Mouse (Mus musculus): ENCODE data around the gene Dchs1.

Dchs1 gene

GRCm38 (mm10) chr7:105777797-105778552 is 9.5 kb downstream of the Dchs1 start:
- WGBS, result 52% methylated on average over 13 of the region's 13 CpGs

- 80% methylated on average over 1 of the region's 1 CpGs for WGBS
These were observed 10.1 kb downstream of the Dchs1 start for GRCm38 (mm10) chr7:105777316-105777715.

GRCm38 (mm10) chr7:105776026-105776425 is 11.4 kb downstream of the Dchs1 start:
- 85% methylated on average over 2 of the region's 2 CpGs for WGBS

DNA sequence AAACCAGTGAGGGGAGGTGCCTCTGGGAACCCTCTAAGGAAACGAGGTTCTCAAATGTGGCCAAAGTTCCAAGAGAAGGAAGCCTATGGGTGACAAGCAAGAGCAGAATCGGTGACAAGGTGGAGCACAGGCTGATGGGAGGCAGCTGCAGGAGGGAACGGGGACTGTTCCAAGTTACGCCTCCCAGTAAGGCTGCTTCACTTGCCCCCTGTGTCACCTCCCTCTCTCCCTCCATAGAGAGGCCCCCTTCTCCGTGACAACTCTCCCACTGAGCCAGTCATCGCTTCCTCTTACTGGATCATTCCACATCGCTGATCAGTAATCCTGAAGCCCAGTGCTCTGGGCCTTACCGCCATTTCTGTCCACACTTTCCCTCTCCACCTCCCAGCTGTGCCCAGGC is 12.8 kb downstream of the Dchs1 start:
- WGBS, result 73% methylated on average over 8 of the region's 8 CpGs

- WGBS, result 83% methylated on average over 5 of the region's 5 CpGs
These were observed 14.4 kb downstream of the Dchs1 start for GRCm38 (mm10) chr7:105773041-105773440.

DNA sequence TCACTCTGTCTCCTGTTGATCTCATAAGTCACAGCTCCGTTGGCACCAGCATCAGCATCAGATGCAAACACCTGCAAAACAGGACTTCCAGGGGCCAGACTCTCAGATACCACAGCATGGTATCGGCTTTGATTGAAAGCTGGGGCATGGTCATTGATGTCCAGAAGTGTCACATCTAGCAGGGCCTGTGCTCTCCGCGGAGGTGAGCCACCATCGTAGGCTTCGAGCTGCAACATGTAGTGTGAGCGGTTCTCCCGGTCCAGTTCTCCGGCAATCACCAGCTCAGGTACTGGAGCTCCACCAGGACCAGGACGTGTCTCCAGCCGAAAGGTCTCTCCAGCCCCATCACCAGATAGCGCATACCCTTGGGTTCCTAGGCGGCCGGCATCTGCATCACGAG is 15.1 kb downstream of the Dchs1 start:
- WGBS, result 98% methylated on average over 15 of the region's 15 CpGs

DNA sequence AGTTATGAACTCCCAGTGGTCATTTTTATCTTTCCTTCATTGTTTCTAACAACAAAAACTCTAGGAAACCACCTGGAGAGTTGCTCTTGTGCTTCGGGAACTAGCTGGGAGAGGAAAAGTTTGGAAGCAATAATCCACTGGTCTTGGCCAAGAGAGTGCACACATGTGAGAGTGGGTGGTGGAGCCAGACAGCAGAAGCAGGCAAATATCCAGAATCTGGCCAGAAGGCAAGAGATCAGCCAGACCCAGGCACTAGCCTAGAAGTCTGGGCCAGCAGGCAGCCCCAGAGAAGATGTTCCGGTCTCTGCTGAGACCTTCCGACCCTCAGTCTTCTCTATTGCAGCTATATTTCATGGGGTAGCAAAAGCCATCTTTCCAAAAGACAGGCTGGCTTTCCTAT is 17.5 kb downstream of the Dchs1 start:
- 87% methylated on average over 3 of the region's 3 CpGs for WGBS

- WGBS, result 56% methylated on average over 6 of the region's 6 CpGs
These were observed 19.7 kb downstream of the Dchs1 start for GRCm38 (mm10) chr7:105767729-105768165.

GRCm38 (mm10) chr7:105764331-105764730 is 23.1 kb downstream of the Dchs1 start:
- WGBS, result 90% methylated on average over 11 of the region's 11 CpGs

DNA sequence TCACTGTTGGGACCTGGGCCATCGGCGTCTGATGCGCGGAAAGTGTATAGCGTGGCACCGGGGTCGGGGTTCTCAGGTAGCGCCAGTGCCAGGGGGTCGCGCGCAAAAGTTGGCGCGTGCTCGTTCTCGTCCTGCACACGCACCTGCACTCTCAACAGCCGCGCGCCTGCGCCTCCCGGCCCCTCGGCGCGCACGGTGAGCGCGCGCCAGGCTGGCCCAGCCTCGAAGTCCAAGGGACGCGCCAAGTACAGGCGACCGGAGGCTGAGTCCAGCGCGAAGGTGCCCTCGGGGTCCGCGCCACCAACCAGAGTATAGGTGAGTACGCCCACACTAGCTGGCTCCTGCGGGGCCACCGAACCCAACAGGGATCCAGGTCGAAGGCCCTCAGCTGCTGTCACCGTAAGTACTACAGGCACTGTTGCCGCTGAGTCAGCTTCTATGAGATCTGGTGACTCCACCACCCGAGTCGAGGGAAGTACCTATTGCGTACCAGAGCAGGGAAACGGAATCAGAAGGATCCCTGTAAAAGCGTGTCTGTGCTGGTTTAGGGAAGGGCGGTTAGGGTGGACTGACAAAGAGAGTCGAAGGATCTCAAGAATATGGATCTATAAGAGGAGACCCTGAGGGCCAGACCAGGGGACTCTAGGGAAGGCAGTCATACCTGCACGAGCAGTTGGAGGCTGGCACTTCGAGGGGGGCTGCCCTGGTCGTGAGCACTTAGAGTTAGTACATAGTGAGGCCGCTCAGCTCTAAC is 24.8 kb downstream of the Dchs1 start:
- WGBS, result 59% methylated on average over 55 of the region's 55 CpGs

DNA sequence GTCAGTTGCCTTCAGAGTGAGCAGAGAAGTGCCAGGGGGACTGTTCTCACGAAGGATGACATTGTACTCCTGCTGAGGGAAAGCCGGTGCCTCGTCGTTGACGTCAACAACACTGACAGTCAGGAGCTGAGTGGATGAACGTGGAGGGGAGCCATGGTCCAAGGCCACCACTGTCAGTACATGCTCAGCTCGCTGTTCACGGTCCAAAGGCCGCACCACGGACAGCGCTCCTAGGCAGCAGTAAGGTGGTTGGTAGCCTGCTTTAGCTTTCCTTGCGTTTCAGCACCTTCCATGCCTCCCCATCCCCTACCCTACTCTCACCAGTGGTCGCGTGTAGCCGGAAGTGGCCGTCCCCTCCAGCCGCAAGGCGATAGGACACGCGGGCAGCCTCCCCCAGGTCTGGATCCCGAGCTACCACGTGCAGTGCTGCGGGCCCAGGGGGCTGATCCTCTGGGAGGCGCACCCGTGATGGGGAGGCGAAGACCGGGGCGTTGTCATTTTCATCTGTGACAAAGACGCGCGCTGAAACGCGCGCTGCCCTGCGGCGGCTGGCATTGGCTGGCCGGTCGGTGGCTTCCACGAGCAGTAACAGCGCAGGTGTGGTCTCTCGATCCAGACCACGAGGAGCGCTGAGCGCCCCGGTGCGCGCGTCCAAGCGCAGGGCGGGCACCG is 25.5 kb downstream of the Dchs1 start:
- 55% methylated on average over 51 of the region's 51 CpGs for WGBS

GRCm38 (mm10) chr7:105753281-105753680 is 34.2 kb downstream of the Dchs1 start:
- WGBS, result 92% methylated on average over 10 of the region's 10 CpGs

DNA sequence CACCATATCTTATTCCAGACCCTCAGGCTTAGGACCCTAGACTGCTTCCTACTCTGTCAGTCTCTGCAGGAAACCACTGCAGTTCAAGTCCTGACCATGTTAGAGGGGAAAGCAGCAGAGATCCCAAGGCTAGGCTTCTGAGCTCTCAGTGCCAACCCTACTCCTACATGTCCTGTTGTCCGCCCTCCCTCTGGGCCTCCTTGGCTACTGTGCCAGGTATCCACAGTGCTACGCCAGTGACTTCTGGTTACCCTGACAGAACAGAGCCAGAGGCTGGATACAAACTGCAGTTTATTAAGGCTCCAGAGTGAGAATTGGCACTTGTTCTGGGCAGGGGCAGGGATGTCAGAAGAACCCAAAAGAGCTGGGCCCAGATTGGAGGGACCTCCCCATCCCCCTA is 34.7 kb downstream of the Dchs1 start:
- 59% methylated on average over 2 of the region's 2 CpGs for WGBS

GRCm38 (mm10) chr7:105751491-105752433 is 35.7 kb downstream of the Dchs1 start, which contains the start of gene Tpp1:
Gene Tpp1 (minus strand): TSS chr7:105752235.
- 7% methylated on average over 20 of the region's 20 CpGs for WGBS

DNA sequence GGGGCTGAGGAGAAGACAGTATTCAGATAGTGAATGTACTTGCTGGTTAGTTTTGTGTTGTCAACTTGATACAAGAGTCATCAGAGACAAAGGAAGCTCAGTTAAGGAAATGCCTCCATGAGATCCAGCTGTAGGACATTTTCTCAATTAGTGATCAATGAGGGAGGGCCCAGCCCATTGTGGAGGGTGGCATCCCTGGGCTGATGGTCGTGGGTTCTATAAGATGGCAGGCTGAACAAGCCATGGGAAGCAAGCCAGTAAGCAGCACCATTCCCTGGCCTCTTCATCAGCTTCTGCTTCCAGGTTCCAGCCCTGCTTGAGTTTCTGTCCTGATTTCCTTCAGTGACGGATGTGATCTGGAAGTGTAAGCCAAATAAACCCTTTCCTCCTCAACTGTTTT is 39.7 kb downstream of the Dchs1 start:
- WGBS, result 81% methylated on average over 2 of the region's 2 CpGs

DNA sequence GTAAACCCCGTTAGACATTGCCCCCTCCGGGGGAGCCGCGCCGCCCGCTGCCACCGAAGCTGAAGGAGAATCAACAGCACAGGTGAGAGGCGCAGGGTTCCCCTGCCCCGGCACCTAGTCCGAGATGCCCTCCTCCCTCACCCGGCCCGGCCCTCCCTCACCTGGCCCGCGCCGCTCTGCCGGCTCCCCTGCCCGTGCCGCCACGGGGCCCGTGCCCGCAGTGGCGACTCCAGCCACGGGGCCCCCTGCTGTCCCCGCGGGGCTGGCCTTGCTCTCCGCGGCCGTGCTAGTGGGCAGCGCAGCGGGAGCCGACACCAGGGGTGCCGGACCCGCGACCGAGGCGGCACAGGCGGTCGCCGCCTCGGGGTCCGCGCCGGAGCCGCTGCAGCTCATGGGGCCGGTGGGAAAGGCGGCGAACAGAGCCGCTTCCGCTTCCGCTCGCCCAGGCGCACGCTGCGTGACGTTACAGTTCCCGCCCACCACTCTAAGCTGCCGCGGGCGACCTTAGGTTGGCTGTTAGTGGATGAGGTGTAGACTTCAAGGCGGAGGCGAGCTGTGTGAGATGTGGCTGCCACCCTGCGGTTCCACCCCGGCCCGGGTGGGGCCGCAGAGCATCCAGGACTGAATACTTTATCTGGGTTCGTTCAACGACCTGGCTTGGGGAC is 43.4 kb downstream of the Dchs1 start, which contains the start of gene Taf10:
Gene Taf10, minus strand, starts transcription at position 436 of the 665 bp plus-strand sequence.
- WGBS, result under 1% methylated on average over 67 of the region's 67 CpGs

DNA sequence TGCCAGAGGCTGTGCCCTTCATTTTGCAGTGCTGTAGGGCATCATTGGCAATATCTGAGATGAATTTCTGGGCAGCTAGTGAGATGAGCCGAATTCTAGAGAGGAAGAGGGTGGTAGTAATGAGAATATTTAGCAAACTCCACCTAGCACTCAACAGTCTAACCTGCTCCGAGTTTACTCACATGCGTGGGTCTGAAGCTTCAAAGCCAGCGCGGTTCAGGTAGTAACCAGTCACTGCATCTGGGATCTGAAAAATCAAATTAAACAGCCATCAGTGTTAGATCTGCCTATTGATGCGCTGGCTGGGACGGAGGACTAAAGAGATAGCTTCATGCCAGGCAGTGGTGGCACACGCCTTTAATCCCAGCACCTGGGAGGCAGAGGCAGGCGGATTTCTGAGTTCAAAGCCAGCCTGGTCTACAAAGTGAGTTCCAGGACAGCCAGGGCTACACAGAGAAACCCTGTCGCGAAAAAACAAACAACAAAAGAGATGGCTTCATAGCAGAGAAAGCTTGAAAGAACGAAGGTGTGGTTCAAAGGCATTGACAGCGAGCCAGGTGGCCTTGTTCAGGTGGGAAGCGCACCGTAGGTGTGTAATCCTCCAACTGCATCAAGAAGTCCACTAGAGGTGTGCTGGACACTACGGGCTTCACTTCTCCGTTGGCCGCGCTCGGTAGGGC is 44.1 kb downstream of the Dchs1 start:
- WGBS, result 31% methylated on average over 20 of the region's 20 CpGs

GRCm38 (mm10) chr7:105742539-105743215 is 44.8 kb downstream of the Dchs1 start:
- WGBS, result 78% methylated on average over 7 of the region's 7 CpGs

DNA sequence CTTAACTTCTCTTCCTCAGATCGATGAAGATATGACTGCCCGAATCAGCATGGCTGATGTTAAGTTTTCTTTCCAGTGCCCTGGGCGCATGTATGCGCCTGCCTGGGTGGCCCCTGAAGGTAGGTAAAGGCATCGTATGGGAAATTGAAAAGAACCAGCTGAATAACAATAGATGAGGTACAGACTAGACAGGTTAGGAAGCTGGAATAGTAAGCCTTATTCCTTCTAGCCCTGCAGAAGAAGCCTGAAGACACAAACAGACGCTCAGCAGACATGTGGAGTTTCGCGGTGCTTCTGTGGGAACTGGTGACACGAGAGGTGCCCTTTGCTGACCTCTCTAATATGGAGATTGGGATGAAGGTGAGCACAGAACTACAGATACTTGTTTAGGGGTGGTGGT is 45.5 kb downstream of the Dchs1 start:
- WGBS, result 87% methylated on average over 9 of the region's 9 CpGs

GRCm38 (mm10) chr7:105740851-105741250 is 46.6 kb downstream of the Dchs1 start:
- WGBS, result 69% methylated on average over 6 of the region's 6 CpGs
